Mouse (Mus musculus): ENCODE results near the gene Plk2.
"Not testable (repeated sequence)": the region's sequence is repeated elsewhere in the genome, so short reads cannot be mapped to it uniquely, and the experiment has no call there.

The Plk2 gene

GRCm38 (mm10) chr13:110394291-110395178 lies at the start of gene Plk2:
TSS of gene Plk2 (plus strand) at chr13:110395046.
- peak; percentile 91 for DNase-seq (ENCODE audit: low spot score in 2 of 2)

DNA sequence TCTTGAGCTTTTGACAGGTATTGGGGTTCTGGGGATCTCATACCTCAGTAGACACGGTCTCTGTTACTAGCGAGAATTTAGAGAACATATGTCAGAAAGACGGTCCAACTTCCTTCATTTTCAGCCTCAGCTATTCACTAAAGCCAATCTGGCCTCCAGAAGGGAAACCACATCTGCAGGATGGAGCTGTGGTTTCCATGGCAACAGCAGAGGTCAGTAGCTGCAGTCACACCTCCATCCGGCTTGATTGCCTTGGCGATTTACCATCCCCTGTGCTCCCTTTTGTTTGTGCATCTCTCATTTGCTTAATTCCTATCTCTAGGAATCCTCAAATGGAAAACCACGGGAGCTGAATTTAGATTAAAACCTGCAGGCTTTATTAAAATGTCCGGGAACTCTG lies 48.1 kb upstream of the Plk2 start:
- no peak for DNase-seq (ENCODE audit: low spot score in 2 of 2)

- DNase-seq (ENCODE audit: low spot score in 2 of 2), result no peak
Observed at GRCm38 (mm10) chr13:110351051-110351450, 43.8 kb upstream of the Plk2 start.

DNA sequence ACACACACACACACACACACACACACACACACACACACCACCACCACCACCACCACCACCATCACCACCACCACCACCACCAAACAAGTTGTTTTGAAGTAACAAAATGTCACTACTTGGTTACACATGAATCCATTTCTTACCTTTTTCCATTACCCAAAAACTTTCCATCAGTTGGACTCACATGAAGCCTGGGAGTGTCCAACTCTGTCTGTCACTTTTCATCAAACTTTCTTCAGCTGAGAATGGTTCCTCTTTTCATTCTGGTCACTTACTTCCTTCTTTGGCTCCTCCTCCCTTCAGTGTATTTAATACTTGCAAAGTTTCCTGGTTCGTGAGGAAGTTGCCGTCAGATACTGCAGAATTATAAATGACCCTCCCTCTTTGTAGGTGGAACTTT lies 37.9 kb upstream of the Plk2 start, which contains the start of gene Gapt:
TSS of gene Gapt (minus strand) at position 259 of the 400 bp plus-strand sequence.
- no peak for DNase-seq (ENCODE audit: low spot score in 2 of 2)

- DNase-seq (ENCODE audit: low spot score in 2 of 2), result no peak
Observed at GRCm38 (mm10) chr13:110363722-110364121, 31.1 kb upstream of the Plk2 start.

DNA sequence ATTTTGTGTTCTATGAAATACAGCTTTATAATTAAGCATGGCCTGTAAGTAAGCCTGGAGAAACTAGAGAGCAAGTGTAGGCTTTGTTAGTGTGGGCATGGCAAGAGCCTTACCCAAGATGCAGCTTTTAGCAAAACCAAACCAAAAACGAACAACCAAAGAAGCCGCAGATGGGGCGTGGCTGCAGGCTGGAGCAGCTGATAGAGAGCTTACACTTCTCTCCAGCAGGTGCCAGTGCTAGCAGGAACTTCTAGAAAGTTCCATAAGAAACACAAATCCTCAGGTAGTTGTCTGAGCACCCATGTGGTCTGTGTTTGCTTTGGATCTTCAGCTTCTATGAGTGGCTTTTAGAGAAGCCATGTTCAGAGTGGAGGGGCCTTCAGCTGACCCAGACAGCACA lies 28.4 kb upstream of the Plk2 start:
- DNase-seq (ENCODE audit: low spot score in 2 of 2), result no peak

GRCm38 (mm10) chr13:110367961-110368555 lies 26.8 kb upstream of the Plk2 start:
- DNase-seq (ENCODE audit: low spot score in 2 of 2), result no peak

DNA sequence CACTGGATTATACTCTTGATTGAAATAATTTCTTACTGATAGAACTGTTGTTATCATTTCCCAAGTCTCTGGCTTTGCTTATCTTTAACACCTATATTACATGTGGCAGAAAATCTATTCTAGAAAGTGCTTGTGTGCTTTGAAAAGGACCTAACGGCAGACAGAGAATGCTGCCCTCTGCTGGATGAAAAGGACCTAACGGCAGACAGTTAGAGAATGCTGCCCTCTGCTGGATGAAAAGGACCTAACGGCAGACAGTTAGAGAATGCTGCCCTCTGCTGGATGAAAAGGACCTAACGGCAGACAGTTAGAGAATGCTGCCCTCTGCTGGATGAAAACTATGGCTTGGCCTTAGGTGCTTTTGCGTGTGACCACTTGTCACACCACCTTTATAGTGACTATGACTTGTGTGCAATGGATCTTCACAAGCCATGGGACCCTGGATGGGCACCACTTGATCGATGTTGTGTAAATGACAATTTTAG lies 26.2 kb upstream of the Plk2 start:
- DNase-seq (ENCODE audit: low spot score in 2 of 2), result peak; percentile 41 to 42

GRCm38 (mm10) chr13:110369673-110370072 lies 25.2 kb upstream of the Plk2 start:
- no peak for DNase-seq (ENCODE audit: low spot score in 2 of 2)

DNA sequence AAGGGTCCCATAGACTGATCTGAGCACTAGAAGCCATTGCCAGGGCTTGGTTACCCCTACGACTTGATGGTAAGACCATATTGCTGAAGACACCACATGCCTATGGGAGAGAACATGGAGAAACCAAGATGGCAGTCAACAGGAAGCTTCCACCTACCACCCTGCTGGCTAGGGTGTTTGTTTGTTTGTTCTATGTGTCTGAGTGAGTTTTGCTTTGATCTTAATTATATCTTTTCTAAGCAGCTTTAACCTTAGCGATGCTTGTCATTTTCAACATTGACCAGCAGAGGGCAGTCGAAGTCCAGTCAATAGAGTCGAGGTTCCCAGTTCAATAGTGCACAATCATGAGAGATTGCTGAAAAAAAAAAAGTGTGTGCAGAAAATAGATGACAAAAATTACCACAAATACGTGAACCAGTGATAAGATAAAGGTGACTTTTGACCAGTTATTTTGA lies 12.4 kb upstream of the Plk2 start:
- DNase-seq (ENCODE audit: low spot score in 2 of 2), result no peak

DNA sequence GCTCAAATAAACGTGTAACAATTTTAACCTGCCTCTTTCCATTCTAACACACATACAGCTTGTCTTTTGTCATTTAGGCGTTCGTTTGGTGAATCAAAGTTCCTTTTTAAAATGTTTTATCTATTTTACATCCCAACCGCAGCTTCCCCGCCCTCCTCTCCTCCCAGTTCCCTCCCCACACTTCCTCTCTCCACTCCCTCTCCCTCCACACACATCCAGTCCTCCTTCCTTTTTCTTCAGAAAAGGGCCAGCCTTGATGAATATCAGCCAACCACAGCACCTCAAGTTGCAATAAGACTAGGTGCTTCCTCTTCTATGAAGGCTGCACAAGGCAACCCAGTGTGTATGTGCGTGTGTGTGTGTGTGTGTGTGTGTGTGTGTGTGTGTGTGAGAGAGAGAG lies 10.3 kb upstream of the Plk2 start:
- DNase-seq (ENCODE audit: low spot score in 2 of 2), result no peak

DNA sequence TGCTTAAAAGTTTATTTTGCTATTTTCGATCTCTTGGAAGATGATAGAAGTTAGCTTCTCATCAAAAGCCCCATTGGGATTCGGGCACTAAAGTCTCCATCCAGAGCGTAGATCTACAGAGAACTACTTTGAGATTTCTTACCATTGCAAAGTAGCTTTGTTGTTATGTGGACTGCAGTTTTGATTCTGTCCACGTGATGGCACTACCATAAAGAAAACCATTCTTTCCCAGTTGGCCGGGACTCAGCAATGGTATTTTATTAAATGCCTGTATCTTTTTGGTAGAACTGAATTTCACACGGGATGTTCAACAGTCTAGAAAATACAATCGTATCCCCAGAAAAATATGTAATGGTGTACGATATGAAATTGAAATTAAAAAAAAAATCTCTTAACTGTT lies 2.6 kb upstream of the Plk2 start:
- DNase-seq (ENCODE audit: low spot score in 2 of 2), result no peak

GRCm38 (mm10) chr13:110392631-110393030 lies 2.2 kb upstream of the Plk2 start:
- no peak for DNase-seq (ENCODE audit: low spot score in 2 of 2)

DNA sequence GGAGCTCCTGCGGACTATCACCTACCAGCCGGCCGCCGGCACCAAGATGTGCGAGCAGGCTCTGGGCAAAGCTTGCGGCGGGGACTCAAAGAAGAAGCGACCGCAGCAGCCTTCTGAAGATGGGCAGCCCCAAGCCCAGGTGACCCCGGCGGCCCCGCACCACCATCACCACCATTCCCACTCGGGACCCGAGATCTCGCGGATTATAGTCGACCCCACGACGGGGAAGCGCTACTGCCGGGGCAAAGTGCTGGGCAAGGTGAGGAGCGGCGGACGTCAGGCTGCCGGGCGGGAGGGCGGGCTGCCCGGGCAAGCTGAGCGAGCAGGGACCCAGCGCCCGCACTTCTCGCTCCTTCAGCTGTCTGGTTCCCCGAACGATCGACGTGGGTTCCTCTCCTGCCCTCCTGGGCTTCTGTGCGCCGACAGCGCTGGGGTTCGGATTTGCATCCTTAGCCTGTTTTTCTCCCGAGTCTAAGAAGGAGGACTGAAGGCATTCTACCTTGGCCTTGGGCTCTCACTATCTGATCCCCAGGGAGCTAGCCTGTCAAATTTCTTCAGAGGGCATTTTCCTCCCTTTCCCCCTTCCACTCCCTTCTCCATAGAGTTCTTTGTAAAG lies 441 bp downstream of the Plk2 start:
- DNase-seq (ENCODE audit: low spot score in 2 of 2), result no peak

DNA sequence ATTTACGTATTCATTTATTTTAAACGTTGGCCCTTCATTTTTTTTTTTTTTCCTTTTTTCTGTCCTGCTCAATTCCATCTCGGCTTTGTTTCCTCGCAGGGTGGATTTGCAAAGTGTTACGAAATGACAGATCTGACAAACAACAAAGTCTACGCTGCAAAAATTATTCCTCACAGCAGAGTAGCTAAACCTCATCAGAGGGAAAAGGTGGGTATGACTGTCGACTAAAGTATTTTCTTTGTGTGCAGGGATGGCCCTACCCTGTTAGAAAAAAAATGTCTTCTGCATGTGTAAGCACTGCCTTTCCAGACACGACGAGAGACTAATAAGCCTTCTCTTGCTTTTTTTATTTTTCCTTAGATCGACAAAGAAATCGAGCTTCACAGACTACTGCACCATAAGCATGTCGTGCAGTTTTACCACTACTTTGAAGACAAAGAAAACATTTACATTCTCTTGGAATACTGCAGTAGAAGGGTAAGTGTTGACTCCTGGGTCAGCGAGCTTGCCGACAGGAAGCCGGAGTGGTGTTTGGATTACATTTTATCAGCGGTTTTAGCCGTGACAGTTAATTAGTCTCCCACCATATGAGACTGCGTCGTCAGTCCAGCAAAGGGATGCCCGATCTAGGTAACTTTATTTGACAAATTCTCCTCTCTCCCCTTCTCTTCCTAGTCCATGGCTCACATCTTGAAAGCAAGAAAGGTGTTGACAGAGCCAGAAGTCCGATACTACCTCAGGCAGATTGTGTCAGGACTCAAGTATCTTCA lies 1.3 kb downstream of the Plk2 start:
- no peak for DNase-seq (ENCODE audit: low spot score in 2 of 2)

- no peak for DNase-seq (ENCODE audit: low spot score in 2 of 2)
Observed at GRCm38 (mm10) chr13:110397750-110398149, 2.9 kb downstream of the Plk2 start.

DNA sequence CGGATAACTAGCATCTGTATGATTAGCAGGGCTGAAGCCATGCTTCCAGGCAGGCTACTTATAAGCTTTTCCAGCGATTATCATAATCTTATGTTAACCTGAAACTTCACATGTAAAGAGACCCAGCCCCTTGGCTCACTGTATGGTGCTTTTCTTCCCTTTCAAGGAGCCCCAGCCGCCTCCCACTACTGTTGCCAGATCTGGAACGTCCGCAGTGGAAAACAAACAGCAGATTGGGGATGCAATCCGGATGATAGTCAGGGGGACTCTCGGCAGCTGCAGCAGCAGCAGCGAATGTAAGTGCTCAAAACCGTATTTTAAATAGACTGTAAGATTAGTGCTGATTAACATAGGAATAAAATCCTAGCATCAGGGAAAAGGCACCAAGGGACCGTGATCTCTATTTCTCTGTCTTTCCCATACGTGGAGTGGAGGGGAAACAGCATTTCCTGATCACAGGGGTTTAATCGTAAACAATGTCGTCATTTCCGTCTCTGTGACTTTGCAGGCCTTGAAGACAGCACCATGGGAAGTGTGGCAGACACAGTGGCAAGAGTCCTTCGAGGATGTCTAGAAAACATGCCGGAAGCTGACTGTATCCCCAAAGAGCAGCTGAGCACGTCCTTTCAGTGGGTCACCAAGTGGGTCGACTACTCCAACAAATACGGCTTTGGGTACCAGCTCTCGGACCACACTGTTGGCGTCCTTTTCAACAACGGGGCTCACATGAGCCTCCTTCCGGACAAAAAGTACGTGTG lies 3.8 kb downstream of the Plk2 start:
- no peak for DNase-seq (ENCODE audit: low spot score in 2 of 2)

GRCm38 (mm10) chr13:110401443-110401842 lies 6.6 kb downstream of the Plk2 start:
- DNase-seq (ENCODE audit: low spot score in 2 of 2), result no peak

- DNase-seq (ENCODE audit: low spot score in 2 of 2), result no peak
Observed at GRCm38 (mm10) chr13:110401877-110402276, 7.0 kb downstream of the Plk2 start.

- no peak for DNase-seq (ENCODE audit: low spot score in 2 of 2)
Observed at GRCm38 (mm10) chr13:110404059-110404458, 9.2 kb downstream of the Plk2 start.

DNA sequence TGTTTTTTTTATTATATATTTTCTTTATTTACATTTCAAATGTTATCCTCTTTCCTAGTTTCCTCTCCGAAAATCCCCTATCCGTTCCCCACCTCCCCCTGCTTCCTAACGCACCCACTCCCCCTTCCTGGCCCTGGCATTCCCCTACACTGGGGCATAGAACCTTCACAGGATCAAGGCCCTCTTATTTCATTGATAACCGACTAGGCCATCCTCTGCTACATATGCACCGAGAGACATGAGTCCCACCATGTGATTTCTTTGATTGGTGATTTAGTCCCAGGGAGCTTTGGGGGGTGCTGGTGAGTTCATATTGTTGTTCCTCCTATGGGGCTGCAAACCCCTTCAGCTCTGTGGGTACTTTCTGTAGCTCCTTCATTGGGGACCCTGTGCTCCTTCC lies 9.8 kb downstream of the Plk2 start:
- DNase-seq (ENCODE audit: low spot score in 2 of 2), result not testable (repeated sequence)
